Mouse (Mus musculus) embryonic fibroblast, embryonic 13.5 days (primary cell): ENCODE measurements around the gene Csrp3.

Experiments used
- CTCF ChIP-seq: IDR thresholded peaks from 2 replicates; pipeline ENCODE4 v1.5.1; 2011; ENCODE audit warnings: mild to moderate bottlenecking, control low read depth, low read length, moderate library complexity, borderline replicate concordance; ENCODE audit not compliant: insufficient read depth
- POLR2A ChIP-seq: IDR thresholded peaks from 2 replicates; pipeline ENCODE4 v1.6.1; 2011; ENCODE audit warnings: low read depth, mild to moderate bottlenecking, control low read depth, low read length, moderate library complexity

DNA sequence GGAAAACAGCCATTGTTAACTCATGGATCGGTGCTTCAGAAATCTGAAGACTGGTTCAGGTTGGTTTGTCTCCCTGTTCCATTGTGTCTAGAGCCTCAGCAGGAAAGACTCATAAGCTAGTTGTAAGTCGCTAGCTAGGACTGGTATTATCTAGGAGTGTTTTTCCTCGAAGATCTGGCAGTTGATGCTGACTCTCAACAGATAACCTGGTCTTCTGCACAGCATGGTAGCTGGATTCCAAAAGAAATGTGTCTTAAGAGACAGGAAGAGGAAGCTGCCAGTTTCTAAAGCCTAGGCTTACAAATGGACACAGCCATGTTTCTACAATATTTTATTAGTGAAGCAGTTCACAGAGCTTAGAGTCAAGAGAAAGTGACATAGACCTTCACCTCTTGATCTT lies 56.4 kb downstream of the Csrp3 start:
- no peak for TF ChIP-seq POLR2A
- no peak for TF ChIP-seq CTCF
